Mouse (Mus musculus) midbrain, embryonic 14.5 days (tissue): Measurements from ENCODE around the gene Oser1. TPM values are rescaled to one million over a fixed set of nuclear protein-coding genes. Genes with fewer than 3 reads are reported as not detected.

Experiments used
- polyA plus RNA-seq: library from polyadenylated mRNA; unstranded; fragments of >200 nt; fragmentation: Nextera tagmentation; extraction: Ambion mirVana; gene quantifications from 2 replicates; pipeline ENCODE4 v1.2.1, GENCODE M21; 2014

Gene Oser1
- polyA plus RNA-seq, 1 experiment from 2014 or later = 84.3 TPM

Other genes with a start within 250 kb of the Oser1 start
- 36.7 and 46.8 TPM in 2 replicates for gene Tox2, start 221.6 kb downstream of the Oser1 start, polyA plus RNA-seq
- 0.30 and 0.37 TPM in 2 replicates for gene Jph2, start 26.7 kb downstream of the Oser1 start, polyA plus RNA-seq
- gene Gdap1l1, start 13.8 kb upstream of the Oser1 start, polyA plus RNA-seq = 135 and 150 TPM in 2 replicates
- 13.0 and 13.6 TPM in 2 replicates for gene Fitm2, start 47.9 kb upstream of the Oser1 start, polyA plus RNA-seq
- gene R3hdml, start 67.6 kb upstream of the Oser1 start, polyA plus RNA-seq = not detected in 2 replicates
- not detected in 2 replicates for gene Hnf4a, start 82.1 kb upstream of the Oser1 start, polyA plus RNA-seq
- gene Ttpal, start 177.6 kb upstream of the Oser1 start, polyA plus RNA-seq = 39.5 and 60.6 TPM in 2 replicates
- 30.9 and 39.3 TPM in 2 replicates for gene Serinc3, start 220.4 kb upstream of the Oser1 start, polyA plus RNA-seq
- 115 and 128 TPM in 2 replicates for gene Pkig, start 233.7 kb upstream of the Oser1 start, polyA plus RNA-seq